Mouse (Mus musculus): ENCODE results near the gene Gria1.

GRCm38 (mm10) chr11:57298665-57299064 lies 287.5 kb downstream of the Gria1 start:
- TF ChIP-seq POLR2A (IDR thresholded peaks at IDR 0.05; ENCODE audit: insufficient read length, low read depth): no peak
- TF ChIP-seq MYOD1 (IDR thresholded peaks at IDR 0.05; ENCODE audit: control insufficient read depth in 1 of 3, insufficient read length in 2 of 3, low read depth in 2 of 3): no peak
- TF ChIP-seq MAX (IDR thresholded peaks at IDR 0.05; ENCODE audit: low read depth): no peak
- no peak for TF ChIP-seq E2F4 (IDR thresholded peaks at IDR 0.05; ENCODE audit: insufficient read depth)
- TF ChIP-seq TCF3 (IDR thresholded peaks at IDR 0.05; ENCODE audit: insufficient read length, low read depth): no peak
- TF ChIP-seq MYOG (IDR thresholded peaks at IDR 0.05; ENCODE audit: control insufficient read depth in 1 of 3, insufficient read depth in 1 of 3, insufficient read length in 2 of 3, low read depth in 2 of 3): no peak
- no peak for TF ChIP-seq CEBPB (IDR thresholded peaks at IDR 0.05; ENCODE audit: insufficient read depth, poor library complexity, severe bottlenecking)
- no peak for TF ChIP-seq TCF12 (IDR thresholded peaks at IDR 0.05; ENCODE audit: insufficient read depth, poor library complexity, severe bottlenecking)
- TF ChIP-seq USF1 (IDR thresholded peaks at IDR 0.05; ENCODE audit: low read depth): no peak
- TF ChIP-seq SRF (IDR thresholded peaks at IDR 0.05; ENCODE audit: control insufficient read depth, insufficient read length, low read depth): no peak
